Mouse (Mus musculus) lung, embryonic 15.5 days (tissue): ENCODE data around the gene Trio. TPM values are rescaled to one million over a fixed set of nuclear protein-coding genes. Genes with fewer than 3 reads are reported as not detected.

ENCODE experiments used
- ATAC-seq: fragments of 200-750 bp; cut with Nextera tagmentation; 2 replicates; pipeline ENCODE4 v1.8.0; 2017; ENCODE audit warnings: moderate number of reproducible peaks, borderline replicate concordance; ENCODE audit not compliant: low FRiP score, low TSS enrichment; ENCODE audit errors: extremely low read depth
- H3K27ac ChIP-seq: fragments of 300-500 bp; sonication (generic); 2 replicates; pipeline ENCODE4 v1.5.1; 2015; ENCODE audit warnings: moderate library complexity, mild to moderate bottlenecking, inconsistent platforms
- H3K27me3 ChIP-seq: fragments of 300-500 bp; sonication (generic); 2 replicates; pipeline ENCODE4 v1.6.1; 2015; ENCODE audit warnings: inconsistent platforms
- H3K36me3 ChIP-seq: fragments of 300-500 bp; sonication (generic); 2 replicates; pipeline ENCODE4 v1.6.1; 2015; ENCODE audit warnings: inconsistent platforms
- H3K4me1 ChIP-seq: fragments of 300-500 bp; sonication (generic); 2 replicates; pipeline ENCODE4 v1.6.1; 2015; ENCODE audit warnings: inconsistent platforms
- H3K4me2 ChIP-seq: fragments of 300-500 bp; sonication (generic); 2 replicates; pipeline ENCODE4 v1.6.1; 2015; ENCODE audit warnings: inconsistent platforms, mild to moderate bottlenecking, moderate library complexity
- H3K4me3 ChIP-seq: fragments of 300-500 bp; sonication (generic); 2 replicates; pipeline ENCODE4 v1.5.1; 2015; ENCODE audit warnings: mild to moderate bottlenecking, inconsistent platforms
- H3K9ac ChIP-seq: fragments of 300-500 bp; sonication (generic); 2 replicates; pipeline ENCODE4 v1.6.1; 2015; ENCODE audit warnings: inconsistent platforms
- H3K9me3 ChIP-seq: fragments of 300-500 bp; sonication (generic); 2 replicates; pipeline ENCODE4 v1.6.1; 2016; ENCODE audit warnings: inconsistent platforms
- WGBS: fragments of 180-500 bp; shearing (Covaris S2); methylation state at CpG from one replicate; pipeline ENCODE4 v1.1.7; 2015; 5-methylcytosine and 5-hydroxymethylcytosine counted together
- polyA plus RNA-seq: library from polyadenylated mRNA; unstranded; fragments of >200 nt; fragmentation: Nextera tagmentation; extraction: Ambion mirVana; gene quantifications from 2 replicates; pipeline ENCODE4 v1.2.1, GENCODE M21; 2015

Trio gene
- polyA plus RNA-seq, 1 experiment from 2014 or later = 18.7 TPM

DNA sequence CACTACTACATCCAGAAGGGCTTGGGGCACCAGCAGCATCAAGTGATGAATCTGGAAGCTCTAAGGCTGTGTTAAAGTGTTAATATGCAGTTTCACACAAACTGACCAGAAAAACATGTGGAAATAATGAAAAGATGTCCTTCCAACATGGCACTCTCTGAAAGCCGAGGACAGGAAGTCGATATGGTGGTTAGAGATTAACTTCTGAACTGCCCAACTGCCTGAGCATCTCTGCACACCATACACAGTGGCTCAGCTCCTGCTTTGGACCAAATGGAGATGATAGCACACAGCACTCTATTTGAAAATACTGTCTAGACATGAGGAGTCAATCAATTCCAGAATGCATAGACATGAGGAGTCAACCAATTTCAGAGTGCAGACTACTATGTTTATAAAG is 40.8 kb downstream of the Trio start:
- Histone ChIP-seq H3K27ac (no peak overlapping the region), H3K36me3 (no peaks in the 10 kb centered on the region), H3K9me3 (no peaks in the 10 kb centered on the region), H3K4me2 (no peak overlapping the region), H3K9ac (no peak overlapping the region), H3K4me1 (peaks cover 21% of the 10 kb centered on the region), H3K27me3 (no peaks in the 10 kb centered on the region), H3K4me3 (no peak overlapping the region)
- 70% methylated on average over 2 of the region's 2 CpGs for WGBS
- ATAC-seq = no peak

DNA sequence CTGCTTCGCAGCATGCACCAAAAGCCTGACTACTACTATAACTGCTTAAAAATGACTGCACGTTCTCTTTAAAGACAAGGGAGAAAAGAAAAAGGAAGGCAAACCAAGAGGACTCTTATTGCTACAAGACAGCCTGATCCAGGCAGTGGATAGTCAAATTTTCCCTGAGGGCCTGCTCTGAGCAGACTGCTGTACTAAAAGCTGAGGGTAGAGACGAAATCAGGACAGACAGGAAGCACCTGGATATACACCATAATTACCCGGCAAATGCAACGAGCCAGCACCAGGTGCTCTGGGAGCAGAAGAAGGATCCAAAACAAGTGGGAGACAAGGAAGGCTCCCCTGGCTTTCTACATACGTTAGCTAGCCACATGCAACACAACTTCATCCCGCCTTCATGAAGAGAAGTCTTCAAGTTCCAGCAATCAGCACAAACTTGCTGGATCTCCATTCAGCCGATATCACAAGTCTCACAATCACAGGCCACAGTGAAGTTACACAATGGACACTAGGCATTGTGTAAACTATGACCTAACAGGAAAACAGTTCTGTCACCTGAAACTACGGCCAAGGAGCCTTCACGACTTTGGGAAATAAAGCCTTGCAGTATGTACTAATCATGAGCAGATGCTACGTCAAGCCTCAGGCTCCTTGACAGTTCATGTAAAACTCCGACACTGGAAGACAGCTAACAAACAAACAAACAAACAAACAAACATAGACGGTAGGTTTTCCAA is 43.7 kb downstream of the Trio start:
- WGBS = 55% methylated on average over 13 of the region's 13 CpGs
- no peak overlapping the region for H3K27ac ChIP-seq
- no peaks in the 10 kb centered on the region for H3K27me3 ChIP-seq
- H3K4me2 ChIP-seq = no peak overlapping the region
- no peaks in the 10 kb centered on the region for H3K9me3 ChIP-seq
- H3K4me3 ChIP-seq = no peak overlapping the region
- peaks cover 29% of the 10 kb centered on the region for H3K4me1 ChIP-seq
- no peak overlapping the region for H3K9ac ChIP-seq
- no peaks in the 10 kb centered on the region for H3K36me3 ChIP-seq
- no peak for ATAC-seq

DNA sequence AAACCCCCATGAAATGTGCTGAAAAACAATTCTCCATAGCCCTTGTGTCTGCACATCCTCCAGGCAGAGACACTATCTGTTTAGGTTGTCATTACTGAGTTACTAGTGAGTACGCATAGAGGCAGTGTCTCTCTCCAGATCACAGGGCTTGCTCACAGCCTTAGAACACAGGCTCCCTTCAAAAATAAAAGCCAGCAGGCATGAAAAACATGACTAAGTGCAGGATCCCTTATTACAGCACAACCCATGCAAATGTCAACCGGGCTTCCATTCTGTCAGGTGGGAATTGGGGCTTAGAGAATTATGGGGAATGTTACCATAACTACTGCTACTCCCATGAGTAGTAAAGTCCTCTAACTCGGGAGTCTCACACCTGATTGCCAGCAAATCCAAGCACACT is 44.4 kb downstream of the Trio start:
- H3K9me3 ChIP-seq = no peaks in the 10 kb centered on the region
- no peak overlapping the region for H3K9ac ChIP-seq
- no peak overlapping the region for H3K4me3 ChIP-seq
- 58% methylated on average over 3 of the region's 3 CpGs for WGBS
- ATAC-seq = no peak
- H3K4me2 ChIP-seq = no peak overlapping the region
- H3K36me3 ChIP-seq = no peaks in the 10 kb centered on the region
- H3K27ac ChIP-seq = no peak overlapping the region
- peaks cover 31% of the 10 kb centered on the region for H3K4me1 ChIP-seq
- H3K27me3 ChIP-seq = no peaks in the 10 kb centered on the region

DNA sequence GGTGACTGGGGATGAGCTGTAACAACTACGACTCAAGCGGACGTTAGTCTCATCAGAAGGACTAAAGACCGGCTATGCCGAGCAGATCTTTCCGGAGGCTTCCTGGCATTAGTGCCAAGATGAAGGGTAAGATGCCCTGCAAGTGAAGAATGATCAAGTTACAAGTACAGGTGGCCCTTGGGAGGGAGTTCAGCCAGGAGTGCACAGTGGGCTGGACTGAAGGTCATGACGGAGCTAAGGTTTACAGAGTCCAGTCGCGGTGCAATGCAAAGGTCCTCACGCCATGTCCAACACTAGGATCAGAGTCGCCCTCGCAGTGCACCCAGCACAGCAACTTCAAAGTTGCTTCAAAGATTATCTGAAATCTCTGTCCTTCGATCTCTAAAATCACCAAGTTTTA is 45.2 kb downstream of the Trio start:
- no peak for ATAC-seq
- Histone ChIP-seq H3K4me2 (no peak overlapping the region), H3K4me1 (peaks cover 31% of the 10 kb centered on the region)

DNA sequence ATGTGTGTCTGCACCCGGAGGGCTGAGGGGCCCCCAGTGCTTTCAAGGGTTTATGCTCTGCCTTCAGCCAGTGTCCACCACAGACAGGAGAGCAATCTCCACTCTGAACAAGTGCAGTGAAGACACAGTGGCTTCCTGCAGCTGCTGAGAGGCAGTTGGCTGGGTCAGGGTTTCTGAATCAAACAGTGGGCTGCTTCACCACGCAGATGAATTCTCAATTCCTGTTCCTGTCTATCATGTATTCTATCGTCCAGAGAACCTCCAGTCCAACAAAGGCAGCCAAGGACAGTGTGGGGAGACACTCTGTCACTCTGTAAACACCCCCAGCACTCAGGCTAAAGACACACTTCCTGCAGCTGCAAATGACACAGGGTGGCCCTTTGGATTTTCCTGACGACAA is 48.7 kb downstream of the Trio start:
- 51% methylated on average over 4 of the region's 4 CpGs for WGBS
- H3K27ac ChIP-seq = no peak overlapping the region

More for the DNA sequence above, 45.2 kb downstream of the Trio start:
- WGBS = 71% methylated on average over 13 of the region's 13 CpGs
- Histone ChIP-seq H3K27ac (no peak overlapping the region), H3K9me3 (no peaks in the 10 kb centered on the region), H3K36me3 (no peaks in the 10 kb centered on the region), H3K27me3 (no peaks in the 10 kb centered on the region), H3K4me3 (no peak overlapping the region), H3K9ac (no peak overlapping the region)

DNA sequence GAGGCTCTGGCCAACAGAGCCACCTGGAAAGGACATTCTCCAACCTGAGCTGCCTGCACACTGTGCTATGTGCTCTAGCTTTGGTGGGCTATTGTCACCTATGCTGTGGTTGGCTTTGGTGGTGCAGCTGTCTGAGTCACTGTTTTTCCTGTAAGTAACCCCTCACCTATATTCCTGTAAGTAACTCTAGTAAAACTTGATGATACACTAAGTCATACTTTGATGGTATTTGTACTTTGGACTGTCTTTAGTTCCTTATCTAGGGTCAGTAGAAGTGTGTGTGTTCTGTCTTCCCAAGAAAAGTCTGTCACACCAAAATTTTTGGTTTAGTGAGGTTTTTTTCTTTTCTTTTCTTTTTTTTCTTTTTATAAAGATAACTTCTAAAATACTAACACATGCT is 49.3 kb downstream of the Trio start:
- H3K27me3 ChIP-seq = no peaks in the 10 kb centered on the region
- H3K36me3 ChIP-seq = no peaks in the 10 kb centered on the region
- no peak overlapping the region for H3K4me3 ChIP-seq
- no peaks in the 10 kb centered on the region for H3K9me3 ChIP-seq
- ATAC-seq = no peak
- 0 out of 2 replicates have a peak, but pooled peaks cover 16% of the 10 kb centered on the region for H3K4me1 ChIP-seq
- no peak overlapping the region for H3K27ac ChIP-seq
- no peak overlapping the region for H3K4me2 ChIP-seq
- H3K9ac ChIP-seq = no peak overlapping the region

More for the DNA sequence above, 48.7 kb downstream of the Trio start:
- Histone ChIP-seq H3K4me3 (no peak overlapping the region), H3K27me3 (no peaks in the 10 kb centered on the region), H3K4me2 (no peak overlapping the region), H3K9ac (no peak overlapping the region), H3K36me3 (no peaks in the 10 kb centered on the region), H3K9me3 (no peaks in the 10 kb centered on the region), H3K4me1 (peaks cover 22% of the 10 kb centered on the region)
- no peak for ATAC-seq

DNA sequence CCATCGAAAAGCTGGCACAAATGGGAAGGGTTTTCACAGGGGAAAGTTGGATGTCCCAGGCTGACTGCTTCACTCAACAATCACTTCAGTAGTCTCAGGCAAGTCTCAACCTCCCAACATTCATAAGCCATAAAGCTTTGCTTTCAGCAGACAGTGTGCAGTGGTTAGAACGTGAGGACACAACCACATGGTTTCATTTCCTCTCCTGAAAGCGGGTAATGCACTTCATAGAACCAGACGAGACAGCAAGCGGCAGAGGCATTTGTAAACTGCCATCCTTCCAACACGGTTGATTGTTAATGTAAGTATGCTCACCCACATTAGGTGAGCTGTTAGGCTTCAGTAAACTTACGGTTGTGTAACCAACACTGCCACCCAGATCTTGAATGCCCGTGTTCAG is 51.0 kb downstream of the Trio start:
- Histone ChIP-seq H3K9me3 (no peaks in the 10 kb centered on the region), H3K9ac (no peak overlapping the region), H3K27me3 (no peaks in the 10 kb centered on the region), H3K4me2 (no peak overlapping the region), H3K36me3 (no peaks in the 10 kb centered on the region), H3K4me3 (no peak overlapping the region), H3K27ac (no peak overlapping the region), H3K4me1 (0 out of 2 replicates have a peak, but pooled peaks cover 10% of the 10 kb centered on the region)
- no peak for ATAC-seq
- 80% methylated on average over 8 of the region's 8 CpGs for WGBS

DNA sequence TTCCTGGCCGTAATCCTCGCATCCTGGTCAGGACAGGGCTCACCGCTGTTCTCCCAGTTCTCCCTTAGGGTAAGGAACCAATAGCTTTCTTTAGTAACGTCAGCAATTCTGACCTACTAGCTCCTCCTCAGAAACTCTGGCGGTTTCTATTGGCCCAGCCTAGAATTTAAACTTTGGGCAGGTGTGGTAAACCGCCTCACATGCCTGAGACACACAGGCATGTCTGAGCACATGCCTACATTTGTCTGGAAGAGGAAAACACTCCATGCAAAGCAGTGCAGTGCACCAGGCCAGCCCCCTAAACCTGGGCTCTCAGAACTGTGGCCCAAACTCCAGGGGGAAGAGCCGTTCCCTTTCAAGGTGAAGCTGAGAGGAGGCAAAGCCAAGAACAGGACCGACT is 57.5 kb downstream of the Trio start:
- Histone ChIP-seq H3K9me3 (no peaks in the 10 kb centered on the region), H3K4me2 (no peak overlapping the region), H3K36me3 (no peaks in the 10 kb centered on the region), H3K4me1 (no peaks in the 10 kb centered on the region), H3K27ac (no peak overlapping the region), H3K27me3 (no peaks in the 10 kb centered on the region), H3K9ac (no peak overlapping the region), H3K4me3 (no peak overlapping the region)
- ATAC-seq = no peak
- WGBS = 76% methylated on average over 8 of the region's 8 CpGs

DNA sequence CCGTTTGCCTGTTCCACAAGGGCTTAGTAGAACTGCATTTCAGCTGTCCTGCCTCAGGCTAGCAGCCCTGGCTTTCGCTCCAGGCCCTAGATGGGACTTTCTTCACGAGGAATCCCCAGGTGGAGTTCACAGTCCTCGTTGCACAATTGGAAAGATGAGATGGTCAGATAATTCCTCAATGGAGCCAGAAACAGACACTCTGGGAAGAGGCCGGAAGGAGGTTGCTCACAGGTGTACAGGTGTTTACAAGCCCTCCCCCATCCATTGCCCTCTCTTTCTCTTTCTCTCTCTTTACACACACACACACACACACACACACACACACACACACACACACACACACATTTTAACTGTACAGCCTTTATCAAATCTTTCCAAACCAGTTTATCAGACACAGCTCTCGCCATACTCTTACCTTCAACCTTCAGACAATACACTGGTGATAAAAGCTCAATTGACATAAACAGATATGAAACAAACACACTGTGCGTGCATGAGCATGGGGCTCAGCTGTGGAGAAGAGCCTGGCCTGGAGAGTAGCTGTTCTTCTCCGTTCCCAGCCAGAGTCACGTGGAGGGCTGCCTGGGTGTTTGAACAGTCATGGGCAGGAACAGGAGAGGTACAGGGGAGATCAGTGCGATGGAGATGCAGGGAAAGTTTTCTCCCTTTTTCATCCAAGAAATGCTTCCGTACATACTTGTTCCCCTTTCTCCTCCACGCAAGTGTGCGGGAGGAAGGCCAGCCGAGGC is 58.3 kb downstream of the Trio start:
- H3K9me3 ChIP-seq = no peaks in the 10 kb centered on the region
- no peaks in the 10 kb centered on the region for H3K36me3 ChIP-seq
- H3K4me2 ChIP-seq = no peak overlapping the region
- no peaks in the 10 kb centered on the region for H3K27me3 ChIP-seq
- H3K27ac ChIP-seq = no peak overlapping the region
- WGBS = 66% methylated on average over 14 of the region's 14 CpGs
- no peak overlapping the region for H3K9ac ChIP-seq
- ATAC-seq = no peak
- no peak overlapping the region for H3K4me3 ChIP-seq
- H3K4me1 ChIP-seq = no peaks in the 10 kb centered on the region

DNA sequence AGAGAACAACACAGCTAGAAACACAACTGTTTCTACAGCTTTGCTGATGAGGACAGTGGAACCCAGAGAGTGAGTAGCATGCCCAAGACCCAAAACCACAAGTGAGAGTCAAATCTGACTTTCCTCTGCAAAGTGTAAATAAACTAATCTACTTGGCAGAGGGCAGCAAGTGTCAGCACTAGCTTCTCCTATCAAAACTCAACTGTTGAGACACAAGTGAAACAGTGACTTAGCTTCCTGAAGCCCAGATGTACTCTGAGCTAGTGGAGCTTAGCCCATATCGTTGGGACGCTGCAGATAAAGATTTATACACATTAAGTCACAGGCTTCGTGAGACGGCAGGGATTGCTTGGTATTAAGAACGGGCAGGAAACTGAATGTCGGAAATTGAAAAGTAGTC is 60.8 kb downstream of the Trio start:
- no peak for ATAC-seq
- Histone ChIP-seq H3K27ac (no peak overlapping the region), H3K4me1 (peaks cover 18% of the 10 kb centered on the region), H3K27me3 (no peaks in the 10 kb centered on the region), H3K9ac (no peak overlapping the region), H3K4me2 (no peak overlapping the region), H3K9me3 (no peaks in the 10 kb centered on the region), H3K4me3 (no peak overlapping the region), H3K36me3 (no peaks in the 10 kb centered on the region)
- WGBS = 35% methylated on average over 6 of the region's 6 CpGs

DNA sequence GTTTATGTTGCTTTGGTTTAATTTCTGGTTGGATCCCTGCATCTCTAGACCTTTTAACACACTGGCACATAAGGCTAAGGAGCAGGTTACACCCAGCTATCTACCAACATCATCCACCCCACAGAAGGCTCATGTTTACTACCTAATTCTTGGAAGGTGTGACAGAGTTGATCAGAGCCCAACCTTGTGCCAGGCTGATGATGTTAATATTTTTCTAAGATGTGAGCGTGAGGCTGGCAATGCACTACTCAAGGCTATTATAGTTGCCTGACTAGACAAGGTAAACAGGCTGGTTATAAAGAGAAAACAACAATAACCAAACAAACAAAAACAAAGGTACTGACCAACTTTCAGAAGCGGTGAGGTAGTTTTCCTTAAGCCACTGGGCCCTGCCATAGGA is 62.1 kb downstream of the Trio start:
- no peaks in the 10 kb centered on the region for H3K36me3 ChIP-seq
- 88% methylated on average over 2 of the region's 2 CpGs for WGBS
- H3K27me3 ChIP-seq = no peaks in the 10 kb centered on the region
- no peak for ATAC-seq
- no peaks in the 10 kb centered on the region for H3K9me3 ChIP-seq
- H3K9ac ChIP-seq = no peak overlapping the region
- H3K4me1 ChIP-seq = peaks cover 18% of the 10 kb centered on the region
- no peak overlapping the region for H3K27ac ChIP-seq
- H3K4me2 ChIP-seq = no peak overlapping the region
- H3K4me3 ChIP-seq = no peak overlapping the region

DNA sequence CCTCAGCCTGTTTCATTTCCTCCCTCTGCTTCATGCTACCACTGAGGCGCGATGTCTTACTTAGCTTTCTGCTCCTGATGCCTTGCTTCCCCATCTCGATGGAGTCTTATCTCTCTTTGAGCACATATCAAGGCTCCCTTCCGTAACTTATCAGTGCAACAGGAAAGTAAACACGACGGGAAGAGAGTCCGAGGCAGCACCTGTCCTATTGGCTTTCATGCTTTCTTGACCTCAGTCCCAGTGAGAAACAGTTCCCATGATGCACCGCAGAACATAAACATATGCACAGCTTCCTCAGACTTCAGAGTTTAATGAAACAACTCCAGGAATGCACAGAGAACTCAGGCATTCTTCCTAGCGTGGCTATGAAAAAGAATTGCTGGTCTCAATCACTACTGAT is 65.0 kb downstream of the Trio start:
- Histone ChIP-seq H3K4me2 (0 out of 2 replicates have a peak overlapping the region, but pooled peaks have one; percentile 2), H3K9ac (no peak overlapping the region), H3K4me1 (peaks cover 31% of the 10 kb centered on the region), H3K4me3 (no peak overlapping the region), H3K9me3 (no peaks in the 10 kb centered on the region), H3K27me3 (no peaks in the 10 kb centered on the region), H3K27ac (no peak overlapping the region), H3K36me3 (no peaks in the 10 kb centered on the region)
- no peak for ATAC-seq
- 18% methylated on average over 9 of the region's 9 CpGs for WGBS
